Mouse (Mus musculus) midbrain, postnatal 0 days (tissue): ENCODE results near the gene Plcxd3. TPM values are rescaled to one million over a fixed set of nuclear protein-coding genes. Genes with fewer than 3 reads are reported as not detected.
A peak's percentile ranks its signal among the peaks of the same experiment; 100 is the strongest.
"Not testable (repeated sequence)": the region's sequence is repeated elsewhere in the genome, so short reads cannot be mapped to it uniquely, and the experiment has no call there.

Experiments used
- ATAC-seq: fragments of 200-750 bp; cut with Nextera tagmentation; 2 replicates; pipeline ENCODE4 v1.8.0; 2017; ENCODE audit warnings: moderate number of reproducible peaks, mild to moderate bottlenecking, moderate TSS enrichment, moderate library complexity; ENCODE audit not compliant: low FRiP score
- DNase-seq: peaks from one replicate; pipeline ENCODE4 v3.0.0-alpha.2; 2015; ENCODE audit warnings: low spot score
- H3K27ac ChIP-seq: fragments of 300-500 bp; sonication (generic); 2 replicates; pipeline ENCODE4 v1.5.1; 2014; ENCODE audit warnings: low read depth, mild to moderate bottlenecking, low read length, mixed read lengths
- H3K27me3 ChIP-seq: fragments of 300-500 bp; sonication (generic); 2 replicates; pipeline ENCODE4 v1.6.1; 2014; ENCODE audit warnings: low read length, control low read depth, mixed read lengths; ENCODE audit not compliant: insufficient read depth
- H3K36me3 ChIP-seq: fragments of 300-500 bp; sonication (generic); 2 replicates; pipeline ENCODE4 v1.6.1; 2014; ENCODE audit warnings: low read length, control low read depth, mixed read lengths; ENCODE audit not compliant: insufficient read depth
- H3K4me1 ChIP-seq: fragments of 300-500 bp; sonication (generic); 2 replicates; pipeline ENCODE4 v1.6.1; 2014; ENCODE audit warnings: mild to moderate bottlenecking, control low read depth, antibody characterized with exemption, low read length, mixed read lengths; ENCODE audit not compliant: insufficient read depth
- H3K4me2 ChIP-seq: fragments of 300-500 bp; sonication (generic); 2 replicates; pipeline ENCODE4 v1.6.1; 2014; ENCODE audit warnings: low read depth, mild to moderate bottlenecking, low read length, mixed read lengths; ENCODE audit not compliant: poor library complexity, severe bottlenecking
- H3K4me3 ChIP-seq: fragments of 300-500 bp; sonication (generic); 2 replicates; pipeline ENCODE4 v1.5.1; 2014; ENCODE audit warnings: low read depth, mild to moderate bottlenecking, low read length, moderate library complexity
- H3K9ac ChIP-seq: fragments of 300-500 bp; sonication (generic); replicated peaks from 2 replicates; pipeline ENCODE4 v1.6.1; 2014; ENCODE audit warnings: mild to moderate bottlenecking, low read length, moderate library complexity, mixed read lengths; ENCODE audit not compliant: poor library complexity, severe bottlenecking
- H3K9me3 ChIP-seq: fragments of 300-500 bp; sonication (generic); 2 replicates; pipeline ENCODE4 v1.6.1; 2016; ENCODE audit warnings: low read length, control low read depth
- CTCF ChIP-seq: IDR thresholded peaks from 2 replicates; pipeline ENCODE4 v1.5.1; 2016; ENCODE audit warnings: antibody characterized with exemption, mild to moderate bottlenecking
- WGBS: fragments of 180-500 bp; shearing (Covaris S2); extraction: QIAGEN DNeasy Blood & Tissue Kit; methylation state at CpG from one replicate; pipeline ENCODE4 v1.1.7; 2014; 5-methylcytosine and 5-hydroxymethylcytosine counted together
- polyA plus RNA-seq: library from polyadenylated mRNA; unstranded; fragments of >200 nt; fragmentation: Nextera tagmentation; extraction: Ambion mirVana; gene quantifications from 2 replicates; pipeline ENCODE4 v1.2.1, GENCODE M21; 2015
- total RNA-seq: library from RNA; depleted of rRNA; stranded (reverse); fragments of >200 nt; gene quantifications from 2 replicates; pipeline ENCODE4 v1.2.3, GENCODE M21; 2014

The Plcxd3 gene
- total and polyA plus RNA-seq, 2 experiments from 2014 or later = 64.6 to 100 TPM

GRCm38 (mm10) chr15:4561431-4561970 is 186.2 kb downstream of the Plcxd3 start:
- TF ChIP-seq CTCF = no peak
- 56% methylated on average over 6 of the region's 6 CpGs for WGBS
- Histone ChIP-seq H3K4me2 (no peak overlapping the region), H3K36me3 (no peaks in the 10 kb centered on the region), H3K9ac (no peak overlapping the region), H3K27ac (no peak overlapping the region), H3K27me3 (no peaks in the 10 kb centered on the region), H3K4me1 (no peaks in the 10 kb centered on the region), H3K9me3 (no peaks in the 10 kb centered on the region), H3K4me3 (no peak overlapping the region)
- DNase-seq (peak; percentile 1), ATAC-seq (no peak)

- H3K9me3 ChIP-seq, DNase-seq: not testable (repeated sequence)
- WGBS = 95% methylated on average over 8 of the region's 8 CpGs
These were observed 220.2 kb downstream of the Plcxd3 start for GRCm38 (mm10) chr15:4595521-4595920.

GRCm38 (mm10) chr15:4598661-4599060 is 223.4 kb downstream of the Plcxd3 start:
- H3K4me3 ChIP-seq, ATAC-seq, DNase-seq, H3K27ac ChIP-seq, H3K4me1 ChIP-seq, H3K9me3 ChIP-seq, H3K36me3 ChIP-seq, H3K4me2 ChIP-seq, H3K9ac ChIP-seq, H3K27me3 ChIP-seq: not testable (repeated sequence)
- 95% methylated on average over 8 of the region's 8 CpGs for WGBS

More at GRCm38 (mm10) chr15:4595521-4595920, 220.2 kb downstream of the Plcxd3 start:
- H3K4me2 ChIP-seq, H3K36me3 ChIP-seq, H3K4me1 ChIP-seq, ATAC-seq, H3K27me3 ChIP-seq, H3K9ac ChIP-seq, H3K4me3 ChIP-seq, H3K27ac ChIP-seq: not testable (repeated sequence)

GRCm38 (mm10) chr15:4599331-4599730 is 224.0 kb downstream of the Plcxd3 start:
- not testable (repeated sequence) for H3K9ac ChIP-seq, H3K36me3 ChIP-seq, DNase-seq, H3K4me2 ChIP-seq, H3K4me3 ChIP-seq, H3K27ac ChIP-seq, H3K9me3 ChIP-seq, ATAC-seq, H3K4me1 ChIP-seq, H3K27me3 ChIP-seq
- WGBS = 91% methylated on average over 8 of the region's 8 CpGs

GRCm38 (mm10) chr15:4605630-4606029 is 230.3 kb downstream of the Plcxd3 start:
- Histone ChIP-seq H3K27me3 (no peaks in the 10 kb centered on the region), H3K9me3 (no peaks in the 10 kb centered on the region), H3K9ac (no peak overlapping the region), H3K4me1 (no peaks in the 10 kb centered on the region), H3K4me2 (no peak overlapping the region), H3K4me3 (no peak overlapping the region), H3K36me3 (no peaks in the 10 kb centered on the region), H3K27ac (no peak overlapping the region)
- ATAC-seq (no peak), DNase-seq (no peak)
- WGBS = 91% methylated on average over 6 of the region's 6 CpGs
- TF ChIP-seq CTCF = no peak
